Mouse (Mus musculus): ENCODE measurements around the gene Tktl2.

Gene Tktl2

DNA sequence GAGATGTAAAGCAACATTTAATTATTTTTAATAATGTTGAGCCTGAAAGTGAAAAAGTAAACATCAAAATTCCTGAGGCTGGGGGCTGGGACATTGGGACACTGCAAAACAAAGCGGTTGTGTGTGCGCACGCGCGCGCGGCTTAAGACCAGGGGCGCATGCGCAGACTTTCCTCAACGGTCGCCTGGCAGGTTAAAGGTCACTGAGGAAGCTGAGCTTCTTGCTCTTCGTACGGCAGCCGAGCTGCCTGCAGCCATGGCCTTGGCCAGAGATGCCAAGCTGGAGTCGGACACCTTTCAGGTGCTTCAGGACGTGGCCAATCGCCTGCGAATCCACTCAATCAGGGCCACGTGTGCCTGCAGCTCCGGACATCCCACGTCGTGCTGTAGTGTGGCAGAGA is at the start of gene Tktl2:
Tktl2 (plus strand) TSS at position 220 of the 400 bp plus-strand sequence.
- DNase-seq (ENCODE audit: low spot score in 2 of 2), result no peak

DNA sequence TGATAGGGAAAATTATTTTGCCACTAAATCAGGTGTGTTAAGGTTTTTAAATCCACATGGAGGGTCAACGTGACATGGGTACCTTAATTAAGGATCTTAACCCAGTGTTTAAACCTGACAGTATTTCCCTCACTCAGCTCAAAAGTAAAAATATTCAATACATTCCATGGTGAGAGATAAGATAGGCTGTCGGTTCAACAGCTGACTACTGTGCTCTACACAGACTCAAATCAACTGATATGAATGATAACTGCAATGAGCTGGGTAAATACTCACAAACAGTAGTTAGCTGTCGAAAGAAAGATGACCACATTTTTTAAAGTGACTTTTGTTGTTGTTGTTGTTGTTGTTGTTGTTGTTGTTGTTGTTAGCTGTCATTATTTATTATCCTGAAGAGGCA is 41.7 kb upstream of the Tktl2 start:
- DNase-seq (ENCODE audit: low spot score in 2 of 2), result no peak

DNA sequence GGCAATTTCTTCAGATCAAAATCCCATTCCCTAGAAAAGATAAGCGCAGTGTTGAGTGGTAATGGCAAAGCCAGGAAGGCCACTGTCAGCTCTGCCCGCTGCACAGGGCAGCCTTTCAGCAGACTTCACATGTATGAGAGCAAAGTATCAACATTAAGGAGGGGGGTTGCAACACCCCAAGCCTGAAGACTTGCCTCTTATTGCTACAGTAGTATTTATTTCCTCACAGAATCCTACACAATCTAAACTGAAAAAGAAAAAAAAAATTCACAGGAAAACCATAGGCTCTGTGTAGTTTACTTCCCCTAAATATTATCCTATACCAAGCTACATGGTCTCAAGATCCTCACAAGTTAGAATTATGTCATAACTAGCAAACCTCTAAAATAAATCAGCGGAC is 34.7 kb upstream of the Tktl2 start:
- no peak for DNase-seq (ENCODE audit: low spot score in 2 of 2)

DNA sequence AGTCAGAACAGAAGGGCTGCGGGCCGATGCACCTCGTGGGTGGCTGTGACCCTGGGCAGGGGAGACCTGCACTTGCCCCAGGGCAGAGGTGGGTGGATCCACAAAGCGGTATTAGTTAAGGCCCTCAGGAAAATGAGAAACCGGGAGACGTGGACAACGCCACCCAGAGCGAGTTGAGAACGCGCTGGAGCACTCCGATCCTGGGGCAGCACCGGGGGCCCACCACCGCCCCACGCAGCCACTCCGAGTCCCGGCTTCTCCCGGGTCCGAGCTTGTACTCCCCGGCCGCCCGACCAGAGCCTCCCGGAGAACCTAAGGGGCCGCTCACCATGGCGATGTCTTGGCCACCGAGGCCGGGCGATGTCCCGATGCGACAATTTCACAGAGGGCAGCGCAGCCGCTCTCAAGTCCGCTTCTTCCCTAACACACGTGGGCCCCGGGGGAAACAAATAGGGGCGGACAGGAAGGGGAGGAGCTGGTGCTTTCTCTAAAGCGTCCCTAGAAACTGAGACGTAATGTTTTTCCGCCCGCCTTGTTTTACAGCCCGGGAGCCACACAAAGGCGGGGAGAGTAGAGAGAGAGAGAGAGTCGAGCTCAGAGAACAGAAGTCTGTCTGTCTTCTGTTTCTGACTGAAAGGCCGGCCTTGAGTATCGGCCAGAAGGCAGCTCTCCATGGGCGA is 25.3 kb upstream of the Tktl2 start, which contains the start of gene Tma16:
Tma16 (minus strand) TSS at position 447 of the 680 bp plus-strand sequence.
- peak; percentile 68 to 76 for DNase-seq (ENCODE audit: low spot score in 2 of 2)

DNA sequence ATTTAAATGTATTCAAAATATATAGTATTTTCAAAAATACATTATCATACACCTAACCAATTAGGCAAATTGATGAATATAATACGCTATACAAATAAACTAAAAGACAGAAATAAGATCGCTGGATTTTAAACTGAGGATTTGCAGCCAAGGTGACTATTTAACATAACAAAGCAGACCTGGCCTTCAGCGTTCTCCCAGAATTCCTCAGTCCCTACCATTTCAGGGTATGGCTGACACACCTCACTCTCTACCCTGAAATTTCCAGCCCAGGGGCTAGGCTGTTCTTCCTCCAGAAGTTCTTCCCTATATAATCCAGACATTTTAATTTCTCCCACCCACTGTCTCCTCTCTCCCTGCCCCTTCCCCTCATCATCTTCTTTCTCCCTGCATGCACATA is 23.0 kb upstream of the Tktl2 start:
- no peak for DNase-seq (ENCODE audit: low spot score in 2 of 2)

DNA sequence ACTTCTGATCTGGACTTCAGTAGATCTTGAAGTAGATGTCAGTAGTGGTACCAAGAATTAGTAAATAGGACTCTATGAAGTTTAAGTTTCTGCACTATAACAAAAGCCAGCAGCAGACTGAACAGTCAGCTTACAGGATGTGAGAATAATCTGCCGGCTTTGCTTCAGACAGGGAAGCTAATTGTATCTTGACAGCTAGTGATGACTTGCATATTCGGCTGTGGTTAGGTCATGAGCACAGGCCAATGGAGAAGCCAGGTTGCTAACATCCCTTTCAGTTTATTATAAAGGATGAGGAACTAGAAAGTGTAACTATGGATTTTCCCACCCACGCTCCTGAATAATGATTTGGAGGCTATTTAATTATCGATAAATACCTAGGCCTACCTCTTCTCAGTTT is 20.9 kb upstream of the Tktl2 start:
- DNase-seq (ENCODE audit: low spot score in 2 of 2), result no peak

DNA sequence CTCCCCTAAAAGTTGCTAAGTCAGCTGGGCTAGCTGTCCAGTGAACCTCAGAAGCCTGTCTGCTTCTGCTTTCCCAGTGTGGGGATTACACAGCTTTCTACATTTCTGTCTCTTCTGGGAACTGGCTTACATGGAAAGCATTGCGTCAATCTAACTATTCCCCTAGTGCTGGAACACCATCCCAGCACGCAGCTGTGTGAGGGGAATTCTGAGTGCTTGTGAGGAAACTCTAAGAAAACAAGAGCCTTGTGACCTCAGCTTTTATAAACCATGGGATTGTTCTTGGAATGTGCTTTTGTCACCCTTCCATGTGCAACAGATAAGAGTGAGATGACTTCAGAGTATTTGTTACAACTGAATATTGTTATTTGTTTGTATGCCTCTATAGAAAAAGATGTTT is 17.1 kb upstream of the Tktl2 start:
- no peak for DNase-seq (ENCODE audit: low spot score in 2 of 2)

DNA sequence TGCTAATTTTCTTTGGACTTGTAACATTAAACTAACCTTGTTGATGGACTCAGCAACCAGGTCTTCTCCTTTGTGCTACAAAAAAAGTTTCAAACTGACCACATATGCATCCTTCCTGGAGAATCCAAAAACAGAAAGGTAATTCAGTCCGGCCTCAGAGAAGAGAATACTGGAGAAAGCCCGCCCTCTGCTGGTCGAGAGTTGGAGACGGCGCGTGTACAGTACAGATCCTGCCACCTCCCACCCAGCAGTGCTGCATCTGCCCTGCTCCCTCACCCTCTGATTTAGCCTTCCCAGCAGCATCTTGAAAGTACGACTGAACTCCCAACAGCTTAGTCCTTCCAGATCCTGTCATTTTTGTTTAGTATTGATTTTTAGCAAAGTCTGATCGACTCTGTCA is 15.8 kb upstream of the Tktl2 start:
- DNase-seq (ENCODE audit: low spot score in 2 of 2), result peak; percentile 43 to 67

DNA sequence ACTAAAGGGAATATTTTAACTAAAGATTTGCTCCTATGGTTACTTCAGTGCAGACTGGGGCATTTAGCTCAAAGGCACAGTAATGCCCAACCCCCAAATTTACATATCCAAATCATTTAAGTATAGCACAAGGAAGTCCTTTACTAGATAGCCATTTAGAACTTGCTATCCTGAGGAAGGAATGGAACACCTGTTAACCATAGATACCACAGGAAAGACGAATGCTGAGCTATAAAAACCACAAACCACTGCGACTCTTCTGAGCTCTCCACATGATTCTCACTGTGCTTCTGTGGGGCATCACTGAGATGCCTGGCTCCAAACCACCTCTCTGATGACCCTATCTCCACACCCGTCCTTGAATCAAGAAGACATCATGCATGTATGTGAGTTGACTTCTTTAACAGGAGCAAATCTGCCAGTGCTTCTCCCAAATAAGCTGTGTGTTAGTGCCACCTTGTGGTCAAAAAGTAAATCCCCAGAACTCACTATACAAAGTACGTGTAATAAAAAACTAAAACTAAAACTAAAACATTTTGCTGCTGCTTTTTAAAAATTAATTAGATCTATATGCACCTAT is 14.5 kb upstream of the Tktl2 start:
- DNase-seq (ENCODE audit: low spot score in 2 of 2), result no peak

DNA sequence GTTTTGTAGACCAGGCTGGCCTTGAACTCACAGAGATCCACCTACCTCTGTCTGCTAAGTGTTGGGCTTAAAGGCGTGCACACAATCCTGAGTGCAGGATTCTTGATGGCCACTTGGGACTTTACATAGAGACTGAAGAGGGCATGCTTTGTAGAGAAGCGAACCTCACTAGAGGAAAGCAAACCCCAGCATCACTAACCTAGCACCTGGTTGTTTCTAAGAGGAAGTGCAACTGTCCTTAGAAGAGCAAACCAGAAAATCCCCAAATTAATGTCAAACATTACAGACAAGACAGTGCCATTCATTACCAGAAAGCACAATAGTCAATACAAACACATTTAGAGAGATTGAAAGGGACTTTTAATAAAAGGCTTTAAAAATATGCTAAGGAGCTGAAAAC is 8.2 kb upstream of the Tktl2 start:
- DNase-seq (ENCODE audit: low spot score in 2 of 2), result no peak

DNA sequence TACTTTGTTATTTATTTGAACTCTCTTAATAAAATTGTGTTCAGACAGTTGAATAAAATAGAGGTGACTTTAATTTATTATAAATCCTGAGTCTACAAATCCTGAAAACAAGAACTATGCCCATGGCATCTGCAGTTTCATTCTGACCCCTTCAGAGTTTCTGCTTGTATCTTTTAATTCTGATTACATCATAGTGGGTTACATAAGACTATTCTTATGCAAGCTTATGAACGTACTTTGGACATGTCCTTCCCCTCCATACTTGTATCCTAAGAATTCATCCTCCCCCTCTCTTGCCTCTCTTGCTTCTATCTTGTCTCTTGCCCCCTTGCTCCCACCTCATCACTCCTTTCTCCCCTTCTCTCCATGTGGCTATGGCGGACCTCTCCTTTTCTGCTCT is 7.6 kb downstream of the Tktl2 start:
- DNase-seq (ENCODE audit: low spot score in 2 of 2), result no peak

DNA sequence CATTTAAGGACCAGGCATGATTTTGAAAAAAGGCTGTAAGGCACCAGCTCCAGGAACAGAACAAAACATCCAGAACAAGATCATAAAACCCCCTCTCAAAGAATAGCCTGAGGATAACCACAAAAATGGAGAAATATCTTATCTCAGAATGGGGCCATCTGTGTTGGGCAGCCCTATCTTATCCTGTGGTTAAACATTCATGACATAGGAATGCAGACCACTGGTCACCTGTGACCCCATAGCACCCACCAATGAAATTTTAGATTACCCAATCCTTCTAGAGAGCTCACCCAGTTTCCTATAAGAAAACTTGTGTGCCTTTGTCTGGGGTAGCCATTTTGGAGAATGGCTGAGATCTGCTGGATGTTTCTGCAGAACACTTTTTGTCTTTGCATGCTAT is 9.0 kb downstream of the Tktl2 start:
- DNase-seq (ENCODE audit: low spot score in 2 of 2), result no peak

DNA sequence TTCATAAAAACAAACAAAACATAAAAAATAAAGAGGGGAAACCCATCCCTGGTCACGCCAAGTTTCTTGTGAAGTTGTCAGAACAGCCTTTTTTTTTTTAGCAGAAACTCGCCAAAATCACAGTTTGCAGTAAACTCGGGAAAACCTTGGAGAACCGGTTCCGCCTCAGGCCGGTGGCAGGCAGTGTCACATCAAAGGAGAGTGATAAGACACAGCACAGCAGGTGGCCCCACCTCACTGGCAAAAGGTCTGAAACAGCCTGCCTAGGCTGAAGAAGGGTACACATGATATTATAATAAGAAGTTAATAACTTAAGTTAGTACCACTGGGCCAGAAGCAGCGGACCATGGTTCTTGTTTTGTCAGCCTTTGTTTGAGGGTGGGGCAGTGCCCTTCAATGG is 38.5 kb downstream of the Tktl2 start:
- DNase-seq (ENCODE audit: low spot score in 2 of 2), result no peak

All from urinary bladder, postnatal 36 days (tissue).